Mouse (Mus musculus) left cerebral cortex, postnatal 14 days (tissue): Measurements from ENCODE around the gene Igf1r. TPM values are rescaled to one million over a fixed set of nuclear protein-coding genes. Genes with fewer than 3 reads are reported as not detected.

ENCODE experiments used
- DNase-seq, 2 experiments: peaks; one replicate each; pipeline ENCODE4 v3.0.0; 2021 to 2022; ENCODE audit warnings: low spot score in 2 of 2, mixed read lengths in 1 of 2
- intact Hi-C: fragments of 180-260 bp; cut with DNase I; formaldehyde crosslinking; loops from one replicate; pipeline ENCODE4 v1.15.1; 2025
- total RNA-seq, 2 experiments: library from RNA; stranded (reverse); gene quantifications; 2 replicates each; pipeline ENCODE4 v1.2.3; 2021

The Igf1r gene
- total RNA-seq, 2 experiments from 2014 or later, result 39.0 to 49.5 TPM

GRCm38 (mm10) chr7:67994346-67994858, 41.8 kb downstream of the Igf1r start:
- DNase-seq, result no peak
- intact Hi-C loops, result no loop called here

GRCm38 (mm10) chr7:67995276-67995675, 42.6 kb downstream of the Igf1r start:
- intact Hi-C loops, result no loop called here
- no peak for DNase-seq

DNA sequence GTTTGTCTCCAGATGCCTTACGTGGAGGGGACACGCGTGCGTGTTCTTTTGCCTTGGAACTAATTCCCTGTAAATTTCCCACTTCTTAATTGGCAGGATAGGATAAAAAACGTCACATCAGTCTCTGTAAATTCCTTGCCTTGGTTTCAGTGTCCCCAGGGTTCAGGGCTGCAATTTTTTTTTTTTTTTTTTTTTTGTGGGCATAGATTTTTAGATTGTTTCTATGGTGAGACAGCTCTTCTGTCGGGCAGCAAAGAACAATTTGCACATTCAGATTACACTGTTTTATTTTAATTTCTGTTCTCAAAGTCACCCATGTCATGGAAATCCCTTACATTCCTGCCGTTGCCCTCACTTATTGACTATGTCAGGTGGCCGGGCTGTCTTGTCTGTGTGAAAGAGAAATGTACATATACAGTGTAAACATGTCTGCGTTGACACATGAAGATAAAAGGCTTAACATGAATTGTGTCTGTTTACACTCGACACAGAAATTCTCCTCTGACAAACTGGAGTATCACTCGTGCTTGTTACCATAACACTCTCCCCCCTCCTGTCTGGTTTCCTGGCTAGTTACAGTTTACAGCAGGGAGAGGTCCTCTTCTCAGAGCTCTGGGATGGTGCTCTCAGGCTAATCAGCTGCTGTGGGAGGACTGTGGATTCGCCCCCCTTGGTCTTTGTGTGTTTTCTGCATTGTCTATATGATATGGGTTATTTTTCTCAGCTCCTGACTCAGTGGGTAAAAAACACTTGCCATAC, 43.8 kb downstream of the Igf1r start:
- intact Hi-C loops, result no loop called here
- no peak for DNase-seq

DNA sequence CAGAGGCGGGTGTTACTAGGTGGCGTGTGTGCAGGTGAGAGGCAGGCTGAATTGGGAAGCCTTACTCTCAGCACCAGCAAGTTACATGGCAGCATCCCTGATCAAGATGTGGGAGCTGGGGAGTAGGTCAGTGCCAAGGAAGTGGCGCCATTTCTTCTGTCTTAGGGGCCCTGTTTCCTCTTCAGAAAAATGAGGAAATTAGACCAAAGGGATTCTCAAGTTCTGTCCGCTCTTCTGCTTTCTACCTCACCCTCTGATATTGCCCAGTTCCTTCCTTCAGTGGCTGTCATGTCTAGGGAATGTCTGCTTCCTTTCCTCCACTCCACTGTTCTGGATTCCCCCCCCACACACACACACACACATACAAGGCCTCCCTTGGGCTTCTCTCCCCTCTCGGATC, 48.6 kb downstream of the Igf1r start:
- DNase-seq, result no peak
- intact Hi-C loops, result no loop called here

GRCm38 (mm10) chr7:68006074-68006473, 53.4 kb downstream of the Igf1r start:
- DNase-seq, result no peak
- intact Hi-C loops, result no loop called here

DNA sequence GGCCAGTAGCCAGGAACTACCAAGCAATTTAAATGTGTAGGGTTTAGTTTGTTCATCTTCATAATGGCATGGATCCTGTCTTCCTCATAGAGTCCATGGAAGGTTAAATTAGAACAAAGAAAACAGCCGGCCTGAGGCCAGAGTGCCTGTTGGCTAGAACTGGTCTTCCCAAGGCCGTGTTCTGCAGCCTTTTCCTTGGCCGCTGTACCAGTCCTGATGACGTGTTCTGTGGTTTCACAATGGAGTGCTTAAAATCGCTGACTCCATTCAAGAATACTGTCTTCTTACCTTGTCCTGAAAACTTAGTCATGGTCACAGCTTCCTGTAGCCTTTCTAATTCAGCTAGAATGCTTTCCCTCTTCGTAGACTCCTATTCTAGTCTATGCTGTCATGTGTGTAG, 53.9 kb downstream of the Igf1r start:
- DNase-seq, result no peak
- intact Hi-C loops, result no loop called here

- intact Hi-C loops, result no loop called here
- DNase-seq, result no peak
These were observed 57.0 kb downstream of the Igf1r start for GRCm38 (mm10) chr7:68009635-68010034.

DNA sequence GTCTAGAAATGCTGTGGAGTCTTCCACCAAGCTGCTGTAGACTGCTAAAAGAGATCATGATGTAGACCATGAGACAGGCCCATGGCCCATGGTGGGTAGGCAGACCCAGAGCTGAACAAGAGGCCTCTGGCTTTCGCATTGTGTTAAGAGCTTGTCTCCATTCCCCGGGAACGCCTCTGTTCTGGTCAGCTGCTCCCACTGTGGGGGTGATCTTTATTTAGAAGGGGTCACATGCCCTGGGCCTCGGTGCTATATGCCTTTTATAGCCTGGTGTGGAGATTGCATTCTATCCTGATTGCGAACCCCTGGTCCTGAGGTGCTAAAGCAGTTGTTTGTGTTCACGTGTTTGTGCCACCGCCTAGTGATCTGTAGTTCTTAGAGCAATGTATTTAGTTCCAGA, 57.5 kb downstream of the Igf1r start:
- intact Hi-C loops, result no loop called here
- no peak for DNase-seq

DNA sequence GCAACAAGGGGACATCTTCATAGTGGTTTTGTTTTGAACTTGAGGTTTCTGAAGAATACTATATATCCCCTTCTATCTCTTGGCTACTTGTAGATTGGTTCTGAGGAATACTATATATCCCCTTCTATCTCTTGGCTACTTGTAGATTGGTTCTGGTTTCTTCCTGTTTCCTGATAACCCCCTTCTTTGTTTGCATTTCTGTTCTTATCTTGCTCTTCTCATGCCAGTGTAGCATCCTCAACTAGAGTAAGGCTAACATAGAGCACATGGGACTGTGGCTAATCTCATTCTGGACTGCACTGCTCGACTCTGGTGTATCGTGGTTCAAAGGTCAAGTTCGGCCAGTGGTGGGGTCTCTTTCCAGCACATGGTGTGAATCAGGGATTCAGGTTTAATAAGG, 58.2 kb downstream of the Igf1r start:
- no peak for DNase-seq
- intact Hi-C loops, result no loop called here

GRCm38 (mm10) chr7:68011385-68012122, 58.9 kb downstream of the Igf1r start:
- peak in 1 of 2 experiments; percentile 17 for DNase-seq
- intact Hi-C loops, result no loop called here

GRCm38 (mm10) chr7:68012123-68012474, 59.5 kb downstream of the Igf1r start:
- intact Hi-C loops, result no loop called here

DNA sequence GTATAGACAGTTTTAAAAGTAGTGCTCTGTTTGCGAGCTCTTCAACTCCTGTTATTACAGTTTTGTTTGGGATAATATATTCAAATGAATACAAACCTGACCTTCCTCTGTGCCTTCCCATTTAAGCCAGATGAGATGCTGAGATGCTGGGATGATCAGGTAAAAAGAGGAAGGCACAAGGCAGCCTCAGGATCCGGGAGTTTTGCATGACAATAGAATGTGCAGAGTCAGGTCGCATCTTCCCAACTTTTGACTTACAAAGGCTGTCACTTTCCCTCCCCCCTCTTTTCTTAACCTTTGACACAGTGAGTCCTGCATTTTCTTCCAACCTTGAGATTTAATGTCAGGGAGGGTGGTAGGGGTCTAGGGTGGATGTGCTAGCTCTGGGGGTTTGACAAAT, 61.9 kb downstream of the Igf1r start:
- DNase-seq, result no peak
- intact Hi-C loops, result no loop called here

More at GRCm38 (mm10) chr7:68012123-68012474, 59.5 kb downstream of the Igf1r start:
- no peak for DNase-seq

DNA sequence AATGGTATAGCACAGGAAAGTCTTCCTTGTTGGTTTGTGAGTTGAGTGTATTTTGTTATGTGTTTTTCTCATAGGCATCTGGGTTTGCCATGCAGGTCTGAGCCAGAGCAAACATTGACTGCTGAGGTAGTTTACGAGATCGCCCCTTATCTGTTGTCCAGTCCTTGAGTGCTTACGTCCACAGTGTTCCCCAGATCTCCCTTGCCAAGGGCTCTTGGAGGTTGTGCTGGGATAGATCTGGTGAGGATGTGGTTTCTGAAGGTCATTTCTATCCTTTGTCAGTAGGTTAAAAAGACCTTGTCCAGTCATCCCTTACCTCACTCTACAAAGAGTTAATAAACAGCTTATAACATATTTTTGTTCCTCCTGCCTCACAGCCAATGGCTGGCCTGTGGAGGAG, 62.8 kb downstream of the Igf1r start:
- intact Hi-C loops, result no loop called here
- no peak for DNase-seq

DNA sequence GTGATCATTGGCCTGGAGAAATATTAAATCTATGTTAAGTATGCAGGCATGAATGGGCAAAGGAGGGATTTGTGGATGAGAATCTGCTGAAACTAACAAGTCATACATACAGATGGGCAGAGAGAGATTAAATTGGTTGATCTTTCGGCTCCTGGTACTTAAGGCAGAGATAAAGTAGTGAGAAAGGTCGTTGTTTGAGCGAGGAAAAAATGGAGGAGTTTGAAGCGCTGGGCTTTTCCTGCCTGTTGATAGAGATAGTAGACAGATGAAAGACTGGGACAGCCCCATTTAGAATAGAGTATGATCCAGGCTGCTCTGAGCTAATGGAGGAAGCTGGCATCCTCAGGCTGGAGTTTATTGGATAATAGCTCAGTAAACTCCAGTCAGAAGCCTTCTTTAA, 65.4 kb downstream of the Igf1r start:
- intact Hi-C loops, result no loop called here
- no peak for DNase-seq

GRCm38 (mm10) chr7:68020556-68020955, 67.9 kb downstream of the Igf1r start:
- no peak for DNase-seq
- intact Hi-C loops, result no loop called here

- intact Hi-C loops, result no loop called here
- no peak for DNase-seq
These were observed 69.1 kb downstream of the Igf1r start for GRCm38 (mm10) chr7:68021741-68022140.

GRCm38 (mm10) chr7:68022188-68022587, 69.6 kb downstream of the Igf1r start:
- no peak for DNase-seq
- intact Hi-C loops, result no loop called here

GRCm38 (mm10) chr7:68023882-68024281, 71.3 kb downstream of the Igf1r start:
- intact Hi-C loops, result no loop called here
- no peak for DNase-seq

DNA sequence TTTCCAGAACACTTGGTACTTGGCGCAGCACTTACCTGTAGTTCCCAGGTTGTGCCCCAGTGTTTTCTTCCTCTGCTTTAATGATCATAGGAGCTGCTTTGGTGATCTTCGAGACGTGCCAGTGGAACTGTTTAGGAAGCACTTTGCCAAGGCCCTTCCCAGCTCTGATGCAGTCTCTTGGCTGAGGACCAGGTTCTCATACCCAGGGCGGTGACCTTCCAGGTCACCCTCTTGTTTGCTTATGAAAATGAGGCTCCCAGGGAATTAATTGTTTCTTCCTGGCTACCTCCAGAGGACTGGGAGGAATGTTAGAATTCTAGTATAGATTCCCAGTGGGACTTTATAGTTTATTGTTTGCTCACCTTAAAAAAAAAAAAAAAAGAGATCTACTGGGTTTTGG, 72.0 kb downstream of the Igf1r start:
- intact Hi-C loops, result no loop called here
- DNase-seq, result no peak

DNA sequence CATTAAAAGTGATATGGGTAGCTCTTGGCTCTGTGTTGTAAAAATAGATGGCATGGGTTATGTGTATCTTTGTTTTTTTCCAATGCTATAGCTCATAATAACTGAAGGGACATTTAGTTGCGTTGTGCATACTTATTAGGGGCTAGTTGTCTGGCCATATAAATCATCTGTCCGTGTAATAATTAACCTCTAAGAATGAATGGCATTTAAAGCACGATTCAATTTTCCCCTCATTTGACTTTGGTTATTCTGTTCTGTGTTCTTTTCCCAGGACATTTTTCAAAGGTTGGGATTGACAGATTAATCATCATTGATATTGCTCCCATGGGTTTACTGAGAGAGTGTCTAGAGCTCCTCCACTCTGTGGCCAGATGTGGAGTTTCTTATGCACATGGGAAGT, 72.8 kb downstream of the Igf1r start:
- DNase-seq, result no peak
- intact Hi-C loops, result no loop called here

DNA sequence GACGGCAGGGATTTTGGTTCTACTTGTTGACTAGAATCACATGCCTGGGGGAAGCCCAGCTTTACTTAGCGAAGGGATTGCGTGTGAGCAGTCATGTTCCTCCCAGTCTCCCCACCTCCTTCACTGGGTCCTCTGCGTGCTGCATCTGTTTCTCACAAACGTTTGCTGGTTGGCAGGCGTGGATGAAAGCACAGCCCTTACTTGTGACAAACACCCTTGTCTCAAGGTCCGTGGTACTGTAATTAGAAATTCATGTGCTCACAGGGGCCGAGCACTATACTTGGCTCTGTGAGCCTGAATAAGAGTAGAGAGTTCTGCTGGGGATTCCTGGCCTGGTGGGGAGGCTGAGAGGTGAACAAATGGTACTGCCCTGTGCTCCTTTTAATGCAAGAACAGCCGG, 73.4 kb downstream of the Igf1r start:
- intact Hi-C loops, result no loop called here
- DNase-seq, result peak; percentile 34 to 51
